Mouse (Mus musculus): ENCODE data around the gene Erg.

The Erg gene

DNA sequence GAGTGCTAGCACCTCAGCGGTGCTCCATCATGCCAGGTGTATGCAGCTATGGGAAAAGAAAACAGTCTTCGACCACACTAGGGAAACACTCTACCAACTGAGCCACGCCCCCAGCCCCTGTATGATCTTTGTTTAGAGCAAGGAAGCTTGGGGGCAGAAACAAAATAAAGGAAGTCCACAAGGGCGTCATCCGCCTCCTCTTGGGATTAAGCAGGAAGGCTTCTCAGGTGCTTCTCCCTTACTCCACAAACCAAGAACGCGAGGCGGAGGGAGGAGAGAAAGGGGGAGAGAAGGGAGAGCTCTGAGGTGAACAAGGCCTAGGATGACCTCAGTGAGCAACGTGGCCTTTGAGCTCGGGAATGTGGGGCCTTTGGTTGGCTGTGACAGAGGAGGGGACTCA, 241.4 kb downstream of the Erg start:
- no peak for DNase-seq

DNA sequence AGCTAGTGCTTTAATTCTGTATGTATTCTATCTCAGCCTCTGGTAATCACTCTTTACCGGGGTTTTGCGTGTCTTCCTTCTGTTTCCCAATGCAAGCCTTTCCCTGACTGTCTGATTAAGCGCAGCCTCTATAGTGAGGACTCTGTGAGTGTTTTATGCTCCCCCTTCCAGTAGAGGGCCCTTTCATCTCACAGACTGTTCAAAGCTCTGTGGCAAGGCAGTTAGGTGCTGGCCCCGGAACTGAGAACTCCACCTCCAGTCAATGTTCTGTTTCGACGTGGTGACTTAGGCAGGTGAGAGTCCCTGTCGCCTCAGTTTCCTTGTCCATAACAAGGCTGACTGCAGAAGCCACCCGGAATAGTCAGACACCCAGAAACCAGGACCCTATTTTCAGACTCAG, 244.4 kb downstream of the Erg start:
- DNase-seq, result no peak

DNA sequence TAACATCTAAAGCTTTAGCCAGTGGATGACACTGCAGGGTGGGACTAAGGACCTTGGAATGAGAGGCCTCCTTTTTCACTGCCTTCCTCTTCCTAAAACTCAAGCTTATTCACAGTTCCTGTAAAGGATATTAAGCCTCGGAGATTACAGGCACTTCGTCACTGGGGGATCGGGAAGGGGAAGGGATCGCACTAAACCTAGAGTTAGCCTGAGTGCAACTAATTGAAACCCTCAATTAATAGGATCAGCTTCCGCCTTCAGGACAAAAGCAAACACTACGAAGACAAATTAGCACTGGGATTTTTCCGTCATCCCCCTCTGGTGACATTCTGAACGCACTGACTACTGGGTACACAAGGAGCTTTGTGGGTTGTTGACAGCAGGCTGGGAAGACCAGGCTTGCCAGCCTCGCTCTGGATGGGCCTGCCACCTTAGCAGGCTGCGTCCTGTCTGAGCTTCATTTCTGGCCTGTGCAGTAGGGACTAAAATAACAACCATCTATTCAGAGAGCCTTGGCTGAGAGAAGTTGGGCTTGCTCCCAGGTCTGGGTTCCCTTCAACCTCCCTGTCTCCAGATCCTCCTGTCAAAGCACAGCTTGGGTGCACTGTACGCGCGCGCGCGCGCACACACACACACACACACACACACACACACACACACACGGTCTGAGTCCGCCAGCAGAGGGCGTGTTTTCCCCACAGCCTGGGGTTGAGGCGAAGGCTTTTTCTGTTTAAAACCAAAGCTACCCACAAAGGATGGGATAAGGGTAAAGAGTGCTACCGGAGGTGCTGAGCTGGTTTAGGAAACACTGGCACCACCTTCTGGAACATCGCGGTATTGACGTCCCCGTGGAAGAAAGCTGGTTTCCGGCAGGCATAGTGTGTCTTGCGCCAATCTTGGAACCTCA, 245.3 kb downstream of the Erg start:
- DNase-seq, result peak; percentile 74

DNA sequence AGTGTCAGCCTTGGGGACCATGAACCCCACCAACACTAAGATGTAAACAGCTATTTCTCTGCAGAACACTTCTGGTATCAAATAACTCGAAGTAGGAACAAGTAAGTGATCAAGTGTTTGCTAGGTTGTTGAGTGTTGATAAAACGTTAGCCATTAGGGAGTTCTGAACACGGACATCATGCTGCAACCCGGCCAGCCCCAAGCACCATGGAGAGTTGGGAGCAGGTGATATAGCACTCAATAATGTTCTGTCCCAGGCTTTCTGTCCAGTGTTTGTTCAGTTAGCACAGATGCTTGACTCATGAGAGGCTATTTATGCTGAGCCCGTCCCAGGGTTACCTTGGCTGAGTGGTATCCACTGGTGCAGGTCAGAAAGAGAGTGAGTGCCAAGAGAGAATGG, 254.2 kb downstream of the Erg start:
- DNase-seq, result no peak

DNA sequence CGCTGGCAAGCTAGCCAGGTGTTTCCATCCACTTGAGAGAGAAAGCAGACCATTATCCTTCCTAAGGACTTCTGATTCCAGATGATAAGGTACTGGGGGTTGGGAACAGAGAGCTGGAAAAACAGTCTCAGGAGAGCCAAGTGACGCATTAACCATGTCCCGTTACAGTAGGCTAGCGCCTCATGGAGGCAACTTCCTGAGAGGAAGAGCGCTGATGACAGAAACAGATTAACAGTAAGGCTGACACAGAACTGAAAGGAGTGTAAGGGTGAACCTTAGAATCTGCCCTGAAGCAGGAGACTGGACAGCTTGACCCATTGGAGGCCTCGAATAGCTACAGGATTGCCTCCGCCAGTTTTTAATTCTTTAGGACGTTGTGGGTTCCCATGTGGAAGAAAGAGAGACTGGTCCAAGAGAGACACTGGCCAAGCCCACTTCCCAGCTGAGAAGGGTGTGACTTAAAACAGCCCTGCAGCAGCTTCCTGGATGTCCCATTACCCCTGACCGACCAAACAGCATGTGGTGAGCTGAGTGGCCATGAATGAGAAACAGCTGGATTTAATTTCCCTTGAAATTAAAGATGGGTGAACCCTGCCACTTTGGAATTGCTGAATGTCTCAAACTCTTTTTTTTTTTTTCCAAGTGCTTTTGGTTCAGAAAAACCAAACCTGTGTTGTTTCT, 264.3 kb downstream of the Erg start:
- no peak for DNase-seq

Data from cerebellum, adult 11 months (tissue).